Mouse (Mus musculus): ENCODE measurements around the gene Shc4. TPM values are rescaled to one million over a fixed set of nuclear protein-coding genes. Genes with fewer than 3 reads are reported as not detected.

Shc4 gene
- polyA plus RNA-seq, 1 experiment from 2014 or later = 2.0 TPM

GRCm38 (mm10) chr2:125637331-125637730, 86.6 kb downstream of the Shc4 start:
- H3K9ac ChIP-seq (ENCODE audit: low read length) = no peak overlapping the region
- 59% methylated on average over 7 of the region's 7 CpGs for WGBS
- no peak for ATAC-seq (ENCODE audit: insufficient read depth, low FRiP score)
- H3K4me3 ChIP-seq (replicated peaks; ENCODE audit: low read length) = no peak overlapping the region
- H3K27me3 ChIP-seq (ENCODE audit: control insufficient read depth, insufficient read depth, low read length) = no peaks in the 10 kb centered on the region
- H3K4me2 ChIP-seq (ENCODE audit: low read depth, low read length) = no peak overlapping the region
- no peak overlapping the region for H3K27ac ChIP-seq (ENCODE audit: low read length)
- H3K36me3 ChIP-seq (ENCODE audit: control insufficient read depth, insufficient read depth, low read length) = no peaks in the 10 kb centered on the region
- H3K9me3 ChIP-seq (replicated peaks; ENCODE audit: control insufficient read depth, low read length) = no peaks in the 10 kb centered on the region
- no peaks in the 10 kb centered on the region for H3K4me1 ChIP-seq (ENCODE audit: control insufficient read depth, insufficient read depth, low read length)

GRCm38 (mm10) chr2:125630010-125630409, 93.9 kb downstream of the Shc4 start:
- H3K9ac ChIP-seq (ENCODE audit: low read length) = no peak overlapping the region
- no peak overlapping the region for H3K4me3 ChIP-seq (replicated peaks; ENCODE audit: low read length)
- 92% methylated on average over 2 of the region's 2 CpGs for WGBS
- H3K4me2 ChIP-seq (ENCODE audit: low read depth, low read length) = no peak overlapping the region
- ATAC-seq (ENCODE audit: insufficient read depth, low FRiP score) = no peak
- no peaks in the 10 kb centered on the region for H3K36me3 ChIP-seq (ENCODE audit: control insufficient read depth, insufficient read depth, low read length)
- no peaks in the 10 kb centered on the region for H3K9me3 ChIP-seq (replicated peaks; ENCODE audit: control insufficient read depth, low read length)
- peaks cover 4% of the 10 kb centered on the region; the same call in 1 of the 2 replicates for H3K4me1 ChIP-seq (ENCODE audit: control insufficient read depth, insufficient read depth, low read length)
- no peak overlapping the region for H3K27ac ChIP-seq (ENCODE audit: low read length)
- H3K27me3 ChIP-seq (ENCODE audit: control insufficient read depth, insufficient read depth, low read length) = no peaks in the 10 kb centered on the region

- H3K4me1 ChIP-seq (ENCODE audit: control insufficient read depth, insufficient read depth, low read length) = peaks cover 14% of the 10 kb centered on the region
- no peaks in the 10 kb centered on the region for H3K9me3 ChIP-seq (replicated peaks; ENCODE audit: control insufficient read depth, low read length)
- H3K36me3 ChIP-seq (ENCODE audit: control insufficient read depth, insufficient read depth, low read length) = no peaks in the 10 kb centered on the region
- no peak for ATAC-seq (ENCODE audit: insufficient read depth, low FRiP score)
- WGBS = 59% methylated on average over 6 of the region's 6 CpGs
- H3K4me2 ChIP-seq (ENCODE audit: low read depth, low read length) = no peak overlapping the region
- H3K4me3 ChIP-seq (replicated peaks; ENCODE audit: low read length) = no peak overlapping the region
- H3K27me3 ChIP-seq (ENCODE audit: control insufficient read depth, insufficient read depth, low read length) = no peaks in the 10 kb centered on the region
- H3K9ac ChIP-seq (ENCODE audit: low read length) = no peak overlapping the region
- no peak overlapping the region for H3K27ac ChIP-seq (ENCODE audit: low read length)
Observed at GRCm38 (mm10) chr2:125628487-125628886, 95.5 kb downstream of the Shc4 start.

DNA sequence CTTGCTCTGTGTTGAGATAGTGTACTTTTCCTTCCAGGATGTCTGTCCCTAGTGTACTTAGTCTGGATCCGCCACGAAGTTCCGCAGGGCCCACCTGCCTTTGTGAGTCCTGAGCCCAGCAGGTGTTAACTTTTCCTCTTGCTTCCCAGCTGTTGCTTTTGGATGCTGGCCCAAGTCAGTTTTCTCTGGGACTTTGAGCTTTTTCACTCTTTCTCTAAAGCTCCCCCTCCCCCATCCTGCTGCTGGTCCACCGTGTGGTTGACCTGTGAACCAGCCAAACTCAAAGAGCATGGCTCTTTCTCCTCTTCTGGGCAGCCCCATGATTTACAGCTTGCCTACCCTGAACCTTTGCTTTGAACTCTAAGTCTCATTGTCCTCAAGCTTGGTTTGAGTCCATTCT, 97.4 kb downstream of the Shc4 start:
- 73% methylated on average over 4 of the region's 4 CpGs for WGBS
- Histone ChIP-seq H3K27ac (ENCODE audit: low read length) (no peak overlapping the region), H3K9ac (ENCODE audit: low read length) (no peak overlapping the region), H3K4me2 (ENCODE audit: low read depth, low read length) (no peak overlapping the region), H3K27me3 (ENCODE audit: control insufficient read depth, insufficient read depth, low read length) (no peaks in the 10 kb centered on the region), H3K36me3 (ENCODE audit: control insufficient read depth, insufficient read depth, low read length) (no peaks in the 10 kb centered on the region), H3K4me3 (replicated peaks; ENCODE audit: low read length) (no peak overlapping the region), H3K4me1 (ENCODE audit: control insufficient read depth, insufficient read depth, low read length) (peaks cover 14% of the 10 kb centered on the region), H3K9me3 (replicated peaks; ENCODE audit: control insufficient read depth, low read length) (no peaks in the 10 kb centered on the region)
- no peak for ATAC-seq (ENCODE audit: insufficient read depth, low FRiP score)

GRCm38 (mm10) chr2:125624837-125625351, 99.1 kb downstream of the Shc4 start, which contains the start of gene Cep152:
Gene Cep152, minus strand, starts transcription at chr2:125625113.
- peak within 1 kb of the TSS; percentile 89 for H3K9ac ChIP-seq (ENCODE audit: low read length)
- peak; percentile 100 for ATAC-seq (ENCODE audit: insufficient read depth, low FRiP score)
- H3K27me3 ChIP-seq (ENCODE audit: control insufficient read depth, insufficient read depth, low read length) = no peaks in the 10 kb centered on the region
- H3K4me1 ChIP-seq (ENCODE audit: control insufficient read depth, insufficient read depth, low read length) = peaks cover 14% of the 10 kb centered on the region
- H3K36me3 ChIP-seq (ENCODE audit: control insufficient read depth, insufficient read depth, low read length) = 0 out of 2 replicates have a peak, but pooled peaks cover under 1% of the 10 kb centered on the region
- H3K4me3 ChIP-seq (replicated peaks; ENCODE audit: low read length) = peak within 1 kb of the TSS; percentile 94
- under 1% methylated on average over 50 of the region's 50 CpGs for WGBS
- H3K4me2 ChIP-seq (ENCODE audit: low read depth, low read length) = peak within 1 kb of the TSS; percentile 77
- no peaks in the 10 kb centered on the region for H3K9me3 ChIP-seq (replicated peaks; ENCODE audit: control insufficient read depth, low read length)
- H3K27ac ChIP-seq (ENCODE audit: low read length) = peak within 1 kb of the TSS; percentile 30; the same call in 1 of the 2 replicates

DNA sequence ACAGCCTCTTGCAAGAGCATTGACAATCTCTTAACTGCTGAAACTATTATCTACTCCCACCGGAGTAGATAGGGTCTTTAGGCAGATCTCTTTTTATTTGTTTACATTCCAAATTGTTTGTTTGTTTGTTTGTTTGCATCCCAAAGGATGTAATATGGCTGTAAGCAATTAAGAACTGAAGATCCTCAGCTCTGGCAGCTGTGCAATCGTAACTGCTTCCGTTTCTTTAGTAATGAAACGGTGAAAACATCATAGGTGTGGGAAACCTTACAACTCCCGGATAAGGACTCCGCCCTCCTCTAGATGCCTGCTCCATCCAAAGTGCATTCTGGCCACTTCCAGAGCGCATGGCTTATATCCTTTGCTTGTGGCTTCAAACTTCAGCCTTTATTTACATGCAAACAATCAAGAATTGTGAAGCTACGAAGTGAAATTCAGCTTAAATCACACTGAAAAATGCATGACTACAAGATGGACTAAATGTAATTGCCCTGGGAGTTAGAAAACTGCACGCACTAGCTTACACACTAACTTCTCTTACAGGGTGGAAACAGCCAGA, 99.7 kb downstream of the Shc4 start:
- peaks cover 7% of the 10 kb centered on the region; the same call in 1 of the 2 replicates for H3K36me3 ChIP-seq (ENCODE audit: control insufficient read depth, insufficient read depth, low read length)
- WGBS = 5% methylated on average over 9 of the region's 9 CpGs
- H3K4me1 ChIP-seq (ENCODE audit: control insufficient read depth, insufficient read depth, low read length) = peaks cover 14% of the 10 kb centered on the region
- H3K27me3 ChIP-seq (ENCODE audit: control insufficient read depth, insufficient read depth, low read length) = no peaks in the 10 kb centered on the region
- ATAC-seq (ENCODE audit: insufficient read depth, low FRiP score) = no peak
- H3K4me3 ChIP-seq (replicated peaks; ENCODE audit: low read length) = peak overlapping the region; percentile 94
- no peaks in the 10 kb centered on the region for H3K9me3 ChIP-seq (replicated peaks; ENCODE audit: control insufficient read depth, low read length)
- peak overlapping the region; percentile 77 for H3K4me2 ChIP-seq (ENCODE audit: low read depth, low read length)
- peak overlapping the region; percentile 89 for H3K9ac ChIP-seq (ENCODE audit: low read length)
- H3K27ac ChIP-seq (ENCODE audit: low read length) = peak overlapping the region; percentile 30; the same call in 1 of the 2 replicates

- H3K4me3 ChIP-seq (replicated peaks; ENCODE audit: low read length) = no peak overlapping the region
- peaks cover 8% of the 10 kb centered on the region; the same call in 1 of the 2 replicates for H3K36me3 ChIP-seq (ENCODE audit: control insufficient read depth, insufficient read depth, low read length)
- H3K4me1 ChIP-seq (ENCODE audit: control insufficient read depth, insufficient read depth, low read length) = peaks cover 14% of the 10 kb centered on the region
- no peak overlapping the region for H3K9ac ChIP-seq (ENCODE audit: low read length)
- ATAC-seq (ENCODE audit: insufficient read depth, low FRiP score) = no peak
- H3K27ac ChIP-seq (ENCODE audit: low read length) = no peak overlapping the region
- H3K27me3 ChIP-seq (ENCODE audit: control insufficient read depth, insufficient read depth, low read length) = no peaks in the 10 kb centered on the region
- peak overlapping the region; percentile 77; the same call in 1 of the 2 replicates for H3K4me2 ChIP-seq (ENCODE audit: low read depth, low read length)
- WGBS = 95% methylated on average over 15 of the region's 15 CpGs
- no peaks in the 10 kb centered on the region for H3K9me3 ChIP-seq (replicated peaks; ENCODE audit: control insufficient read depth, low read length)
Observed at GRCm38 (mm10) chr2:125623211-125623610, 100.7 kb downstream of the Shc4 start.

GRCm38 (mm10) chr2:125620213-125620907, 103.6 kb downstream of the Shc4 start:
- Histone ChIP-seq H3K4me1 (ENCODE audit: control insufficient read depth, insufficient read depth, low read length) (peaks cover 10% of the 10 kb centered on the region), H3K9me3 (replicated peaks; ENCODE audit: control insufficient read depth, low read length) (no peaks in the 10 kb centered on the region), H3K4me2 (ENCODE audit: low read depth, low read length) (no peak overlapping the region), H3K27me3 (ENCODE audit: control insufficient read depth, insufficient read depth, low read length) (no peaks in the 10 kb centered on the region), H3K27ac (ENCODE audit: low read length) (no peak overlapping the region), H3K9ac (ENCODE audit: low read length) (no peak overlapping the region), H3K36me3 (ENCODE audit: control insufficient read depth, insufficient read depth, low read length) (peaks cover 8% of the 10 kb centered on the region; the same call in 1 of the 2 replicates), H3K4me3 (replicated peaks; ENCODE audit: low read length) (no peak overlapping the region)
- WGBS = 59% methylated on average over 25 of the region's 25 CpGs
- no peak for ATAC-seq (ENCODE audit: insufficient read depth, low FRiP score)

DNA sequence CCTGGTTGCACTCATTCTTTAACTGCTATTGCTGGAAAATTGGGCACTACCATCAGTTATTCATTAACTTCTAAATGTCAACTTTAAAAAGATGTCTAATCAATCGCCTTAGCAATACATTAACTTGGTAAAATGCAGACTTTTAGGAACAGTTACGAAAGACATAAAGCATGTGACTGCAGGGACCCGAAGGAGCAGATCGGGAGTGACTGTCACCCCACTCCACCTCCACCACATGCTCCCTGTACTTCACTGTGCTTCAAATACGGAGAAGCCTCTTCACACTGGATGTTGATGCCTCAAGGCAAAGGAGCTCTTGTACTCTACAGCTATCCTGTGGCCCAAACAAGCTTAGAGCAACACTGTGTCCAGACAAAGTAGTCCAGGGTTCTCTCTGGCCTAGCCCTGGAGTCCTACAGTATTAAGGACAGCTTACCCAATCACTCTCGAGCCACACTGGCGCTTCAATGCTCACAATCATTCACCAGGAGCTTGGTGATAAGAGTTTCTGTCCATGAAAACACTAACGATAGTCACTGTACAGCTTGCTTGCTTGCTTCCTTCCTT, 108.0 kb downstream of the Shc4 start:
- Histone ChIP-seq H3K27ac (ENCODE audit: low read length) (no peak overlapping the region), H3K4me2 (ENCODE audit: low read depth, low read length) (no peak overlapping the region), H3K36me3 (ENCODE audit: control insufficient read depth, insufficient read depth, low read length) (peaks cover 8% of the 10 kb centered on the region; the same call in 1 of the 2 replicates), H3K4me3 (replicated peaks; ENCODE audit: low read length) (no peak overlapping the region), H3K9me3 (replicated peaks; ENCODE audit: control insufficient read depth, low read length) (no peaks in the 10 kb centered on the region), H3K4me1 (ENCODE audit: control insufficient read depth, insufficient read depth, low read length) (no peaks in the 10 kb centered on the region), H3K9ac (ENCODE audit: low read length) (no peak overlapping the region), H3K27me3 (ENCODE audit: control insufficient read depth, insufficient read depth, low read length) (no peaks in the 10 kb centered on the region)
- no peak for ATAC-seq (ENCODE audit: insufficient read depth, low FRiP score)
- 65% methylated on average over 8 of the region's 8 CpGs for WGBS
